Mouse (Mus musculus) liver, postnatal 0 days (tissue): Measurements from ENCODE around the gene Hist1h2bg.

Experiments
- CTCF ChIP-seq: sonication (generic); IDR thresholded peaks from 2 replicates; pipeline ENCODE4 v1.5.1; 2016; ENCODE audit warnings: antibody characterized with exemption, low read depth
- EP300 ChIP-seq: IDR thresholded peaks from 2 replicates; pipeline ENCODE4 v1.6.1; 2016; ENCODE audit warnings: antibody characterized with exemption, low read depth, mild to moderate bottlenecking

GRCm38 (mm10) chr13:23526312-23526711, 44.9 kb upstream of the Hist1h2bg start:
- no peak for TF ChIP-seq CTCF
- 0 out of 2 replicates have a peak, but pooled peaks have one; percentile 16 for TF ChIP-seq EP300
